Mouse (Mus musculus): Measurements from ENCODE around the gene Chchd6.

Gene Chchd6

DNA sequence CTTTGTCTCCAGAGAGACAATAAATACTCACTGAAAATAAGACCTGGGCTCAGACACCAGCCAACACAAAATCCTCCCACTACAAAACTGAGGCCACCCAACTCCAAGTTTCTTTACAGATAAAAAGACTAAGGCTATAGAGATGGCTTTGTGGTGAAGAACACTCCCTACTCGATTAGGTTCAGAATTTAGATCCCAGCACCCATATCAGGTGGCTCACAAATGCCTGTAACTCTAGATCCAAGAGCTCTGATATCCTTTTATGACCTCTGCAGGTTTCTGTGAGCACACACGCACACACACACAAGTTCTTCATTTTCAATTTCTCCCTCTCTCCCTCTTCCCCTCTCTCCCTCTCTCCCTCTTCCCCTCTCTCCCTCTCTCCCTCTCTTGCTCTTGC, 34.6 kb downstream of the Chchd6 start:
- TF ChIP-seq GATA4 (IDR thresholded peaks at IDR 0.05; ENCODE audit: insufficient replicate concordance, low read length): no peak

DNA sequence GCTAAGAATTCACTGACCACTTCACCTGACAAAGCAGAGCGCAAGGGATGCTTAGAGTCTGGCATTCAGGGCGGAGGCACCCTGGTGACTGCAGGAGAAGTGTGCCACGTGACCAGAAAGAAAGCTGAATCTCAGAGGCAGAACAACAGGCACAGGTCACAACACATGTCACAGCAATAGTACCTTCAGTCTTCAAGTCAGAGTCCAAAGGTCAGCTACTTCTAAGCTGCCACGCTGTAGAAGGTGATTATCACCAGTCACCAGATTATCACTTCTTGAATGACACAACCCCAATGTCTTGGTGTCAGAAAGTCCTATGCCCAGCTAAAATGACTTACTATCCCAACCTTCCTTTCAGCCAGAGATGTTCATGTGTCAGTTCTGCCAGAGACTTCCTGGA, 37.8 kb downstream of the Chchd6 start:
- no peak for TF ChIP-seq GATA4 (IDR thresholded peaks at IDR 0.05; ENCODE audit: insufficient replicate concordance, low read length)

DNA sequence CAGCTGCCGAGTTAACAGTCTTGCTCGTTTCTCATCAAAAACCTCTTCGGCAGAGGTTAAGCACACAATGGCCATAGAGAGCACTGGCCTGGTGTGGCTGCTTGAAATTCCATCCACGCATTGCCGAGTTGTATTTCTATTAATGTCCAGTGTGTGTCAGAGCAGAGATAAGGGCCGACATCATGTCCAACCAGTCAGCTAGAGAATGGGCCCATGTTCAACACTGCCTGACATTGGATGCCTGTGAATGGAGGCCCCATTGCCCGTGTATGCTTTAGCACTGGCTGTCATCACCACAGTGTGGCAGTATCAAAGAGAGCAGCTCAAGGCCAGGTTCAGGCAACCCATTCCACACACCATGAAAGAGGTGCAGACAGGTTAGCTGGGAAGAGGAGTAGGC, 38.9 kb downstream of the Chchd6 start:
- no peak for TF ChIP-seq GATA4 (IDR thresholded peaks at IDR 0.05; ENCODE audit: insufficient replicate concordance, low read length)

DNA sequence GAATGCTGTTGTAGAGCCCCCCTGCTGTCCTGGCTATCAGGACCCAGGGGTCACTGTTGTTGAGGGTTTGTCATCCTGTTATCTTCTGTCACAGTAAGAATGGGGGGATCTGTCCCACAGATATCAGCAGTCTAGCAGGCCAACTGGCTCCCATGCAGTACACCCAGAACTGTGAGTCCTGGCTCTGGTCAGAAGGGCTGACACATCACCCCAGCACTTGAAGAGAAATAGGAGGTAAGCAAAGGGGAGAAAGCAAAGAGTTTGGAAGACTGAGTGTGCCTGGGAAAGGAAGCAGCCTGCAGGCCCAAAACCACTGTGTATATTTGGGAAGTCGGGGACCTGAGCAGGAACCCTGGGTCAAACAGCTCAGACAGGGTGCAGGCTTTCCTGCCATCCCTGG, 39.5 kb downstream of the Chchd6 start:
- no peak for TF ChIP-seq GATA4 (IDR thresholded peaks at IDR 0.05; ENCODE audit: insufficient replicate concordance, low read length)

DNA sequence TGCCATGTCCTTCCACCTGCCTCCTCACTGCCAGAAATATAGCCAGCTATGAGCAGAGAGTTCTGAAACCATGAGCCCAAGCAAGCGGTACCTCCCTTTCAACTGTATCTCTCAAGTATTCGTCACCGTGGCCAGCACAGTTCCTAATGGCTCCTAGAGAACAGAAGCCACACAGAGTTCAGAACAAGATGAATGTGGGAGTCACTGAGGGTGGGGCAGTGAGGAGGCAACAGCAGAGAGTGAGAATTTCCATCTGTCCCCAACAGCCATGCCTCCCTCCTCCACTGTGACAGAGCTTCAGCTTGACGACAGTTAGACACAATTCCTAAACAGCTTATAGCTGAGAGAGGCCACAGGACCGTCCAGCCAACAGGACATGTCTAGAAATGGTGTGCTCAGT, 41.4 kb downstream of the Chchd6 start:
- TF ChIP-seq GATA4 (IDR thresholded peaks at IDR 0.05; ENCODE audit: insufficient replicate concordance, low read length): no peak

DNA sequence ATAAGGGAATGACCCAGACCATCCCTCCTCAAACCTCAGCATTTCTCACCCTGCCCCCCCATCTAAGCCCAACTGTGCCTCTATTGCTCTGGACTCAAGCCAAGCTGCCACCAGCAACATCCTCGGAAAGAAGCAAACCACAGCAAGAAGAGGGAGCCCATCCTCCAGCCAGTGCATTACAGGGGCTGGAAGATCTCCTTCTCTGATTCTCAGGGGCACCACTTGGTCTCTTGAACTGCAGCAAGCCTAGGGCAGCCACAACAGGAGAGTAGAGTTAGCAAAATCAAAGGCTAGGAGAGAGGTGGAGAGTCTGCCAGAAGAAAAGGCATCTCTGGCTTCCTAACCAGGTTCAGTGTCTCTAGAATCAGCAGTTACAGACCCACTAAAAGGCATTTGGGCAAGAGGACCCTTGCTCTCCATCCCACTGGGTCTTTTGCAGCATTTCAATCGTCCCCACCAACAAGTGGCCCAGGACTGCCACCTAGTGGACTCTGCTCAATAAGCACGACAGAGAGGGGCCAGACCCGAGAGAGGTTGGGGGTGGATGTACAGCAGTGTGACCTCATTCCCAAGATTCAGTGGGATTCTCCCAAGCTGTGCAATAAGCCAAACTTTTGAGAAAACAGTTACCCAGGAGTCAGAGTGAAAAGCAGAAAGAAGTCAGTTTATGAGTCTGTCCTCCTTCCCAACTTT, 42.3 kb downstream of the Chchd6 start:
- no peak for TF ChIP-seq GATA4 (IDR thresholded peaks at IDR 0.05; ENCODE audit: insufficient replicate concordance, low read length)

DNA sequence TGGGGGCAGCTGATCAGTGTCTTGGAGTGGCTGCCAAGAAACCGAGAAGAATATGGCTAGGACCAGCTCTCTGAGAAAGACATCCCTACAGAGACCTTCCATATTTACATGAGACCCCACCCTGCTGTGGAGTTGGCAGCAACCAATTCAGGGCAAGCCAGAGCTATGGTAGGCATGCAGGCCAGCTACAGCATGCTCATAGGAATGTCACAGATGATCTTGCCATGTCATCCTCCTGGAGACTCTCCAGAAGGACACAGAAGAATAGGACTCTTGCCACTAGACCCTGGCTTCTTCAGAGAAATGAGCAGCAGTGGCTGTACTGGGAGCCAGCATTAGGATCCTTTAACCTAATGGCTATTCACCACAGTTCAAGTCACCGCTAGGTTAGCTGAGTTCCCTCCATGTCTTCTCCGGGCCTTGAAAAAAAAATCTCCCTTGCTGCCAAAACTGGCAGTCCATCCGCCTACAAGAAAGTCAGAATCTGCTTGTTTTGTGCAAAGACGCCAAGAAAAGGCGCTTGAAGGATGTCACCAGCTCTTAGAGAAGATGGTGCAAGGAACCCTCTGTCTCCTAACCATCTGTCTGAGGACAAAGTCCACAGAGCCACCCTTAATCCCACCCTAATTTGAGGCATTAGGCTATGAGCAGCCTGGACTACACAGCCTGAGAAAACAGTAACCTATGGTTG, 43.0 kb downstream of the Chchd6 start:
- TF ChIP-seq GATA4 (IDR thresholded peaks at IDR 0.05; ENCODE audit: insufficient replicate concordance, low read length): no peak

DNA sequence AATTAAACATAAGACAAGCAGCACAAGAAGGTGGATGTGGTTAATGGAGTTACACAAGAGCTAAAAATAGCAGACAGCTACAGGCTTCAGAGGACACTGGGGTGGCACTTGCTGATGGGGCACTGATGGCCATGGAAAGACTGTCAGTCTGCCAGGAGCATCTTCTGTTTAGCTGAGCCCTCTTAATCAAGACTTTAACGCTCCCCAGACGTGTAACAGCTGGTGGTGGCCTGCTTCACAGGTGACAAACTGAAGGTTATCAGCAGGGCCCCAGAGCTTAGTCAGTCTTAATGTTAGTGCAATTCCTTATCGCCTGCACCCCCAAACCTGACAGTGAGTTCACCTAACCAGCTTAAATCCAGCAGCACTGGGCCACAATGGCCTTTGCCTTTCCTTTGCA, 46.3 kb downstream of the Chchd6 start:
- no peak for TF ChIP-seq GATA4 (IDR thresholded peaks at IDR 0.05; ENCODE audit: insufficient replicate concordance, low read length)

DNA sequence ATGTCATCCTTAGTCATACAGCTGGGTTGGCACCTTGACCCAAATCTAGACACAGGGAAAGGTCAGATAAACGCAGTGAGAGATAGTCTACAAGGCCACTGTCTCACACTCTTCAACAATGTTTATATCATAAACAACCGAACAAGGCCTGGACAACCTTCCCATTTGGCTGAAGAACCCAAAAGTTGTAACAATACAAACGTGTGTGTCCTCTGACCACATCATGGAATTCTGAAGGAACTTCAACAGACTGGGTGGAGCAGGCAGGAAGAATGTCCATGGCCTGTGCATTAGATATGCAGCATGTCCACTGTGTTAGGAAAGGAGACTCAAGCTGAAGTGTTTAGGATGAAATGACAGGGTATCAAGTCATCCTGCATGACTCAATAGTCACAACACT, 47.5 kb downstream of the Chchd6 start:
- TF ChIP-seq GATA4 (IDR thresholded peaks at IDR 0.05; ENCODE audit: insufficient replicate concordance, low read length): no peak

DNA sequence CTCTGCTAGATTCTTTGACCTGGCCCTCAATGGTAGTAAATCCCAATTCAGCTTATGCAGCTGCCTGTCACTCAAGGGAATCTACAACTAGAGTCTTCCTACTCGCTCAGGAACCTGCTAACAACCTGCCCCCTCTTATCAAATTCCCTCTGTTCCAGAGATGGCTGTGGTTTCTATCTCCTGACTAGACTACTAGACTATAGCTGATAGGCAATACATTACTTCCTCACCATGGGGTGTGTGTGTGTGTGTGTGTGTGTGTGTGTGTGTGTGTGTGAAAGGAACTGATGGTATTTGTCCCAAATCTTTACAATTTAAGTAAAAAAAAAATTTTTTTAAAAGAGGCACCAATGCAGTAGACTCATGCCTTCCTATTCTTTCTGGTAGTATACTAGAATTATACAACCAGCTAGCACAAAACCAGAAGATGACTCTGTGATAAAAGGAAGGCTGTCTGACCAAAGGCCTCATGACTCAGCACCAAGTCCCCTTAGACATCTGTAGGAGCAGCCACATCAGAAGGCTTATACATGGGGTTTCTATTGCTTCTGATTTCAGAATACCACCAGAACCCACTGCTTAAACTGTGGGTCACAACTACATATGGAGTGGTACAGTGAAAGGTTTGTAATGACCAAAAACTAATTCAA, 57.2 kb downstream of the Chchd6 start:
- TF ChIP-seq GATA4 (IDR thresholded peaks at IDR 0.05; ENCODE audit: insufficient replicate concordance, low read length): no peak

DNA sequence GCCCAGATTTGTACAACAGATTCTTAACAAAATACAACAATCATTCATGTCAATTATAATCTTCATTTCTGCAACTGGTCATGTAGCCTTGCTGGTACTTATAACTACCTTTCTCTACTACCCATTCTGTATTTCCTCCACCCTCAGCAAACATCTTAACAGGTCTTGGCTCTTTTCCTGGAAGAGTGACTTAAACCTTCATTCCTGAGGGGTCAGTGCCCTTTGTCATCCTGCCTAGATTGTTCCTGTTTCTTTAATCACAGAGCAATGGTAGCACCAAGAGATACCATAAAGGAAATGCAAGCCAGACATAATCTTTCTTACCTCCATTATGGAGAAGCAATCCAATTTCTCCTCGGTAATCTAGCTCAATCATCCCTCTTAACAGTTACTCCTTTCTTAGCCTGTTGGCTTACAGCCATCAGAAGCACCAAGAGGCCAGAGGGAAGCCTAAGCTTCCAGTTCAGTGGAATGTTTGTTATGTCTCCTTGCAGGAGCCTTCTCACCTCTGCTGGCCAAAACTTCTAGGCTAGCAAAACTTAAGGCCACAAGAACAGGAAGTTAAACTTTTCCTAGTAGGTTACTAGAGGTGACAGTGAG, 59.7 kb downstream of the Chchd6 start:
- no peak for TF ChIP-seq GATA4 (IDR thresholded peaks at IDR 0.05; ENCODE audit: insufficient replicate concordance, low read length)

DNA sequence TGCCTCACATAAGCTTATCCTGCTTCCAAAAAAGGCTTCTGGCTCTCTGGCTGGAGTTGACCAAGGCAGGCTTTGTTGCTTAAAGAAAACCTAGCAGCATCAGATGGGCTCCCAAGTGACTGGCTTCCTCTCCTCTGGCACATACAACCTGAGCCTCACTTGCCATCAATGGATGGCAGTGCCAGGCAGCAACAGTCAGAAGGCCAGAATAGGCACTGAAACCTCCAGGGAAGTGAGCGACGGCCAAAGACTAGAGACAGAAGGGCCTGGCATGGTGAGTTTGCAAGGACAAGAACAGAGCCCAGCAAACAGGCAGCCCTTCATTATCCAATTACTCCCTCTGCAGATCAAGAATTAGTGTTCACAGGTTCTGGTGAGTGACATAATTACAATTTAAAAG, 70.7 kb downstream of the Chchd6 start:
- TF ChIP-seq GATA4 (IDR thresholded peaks at IDR 0.05; ENCODE audit: insufficient replicate concordance, low read length): no peak

DNA sequence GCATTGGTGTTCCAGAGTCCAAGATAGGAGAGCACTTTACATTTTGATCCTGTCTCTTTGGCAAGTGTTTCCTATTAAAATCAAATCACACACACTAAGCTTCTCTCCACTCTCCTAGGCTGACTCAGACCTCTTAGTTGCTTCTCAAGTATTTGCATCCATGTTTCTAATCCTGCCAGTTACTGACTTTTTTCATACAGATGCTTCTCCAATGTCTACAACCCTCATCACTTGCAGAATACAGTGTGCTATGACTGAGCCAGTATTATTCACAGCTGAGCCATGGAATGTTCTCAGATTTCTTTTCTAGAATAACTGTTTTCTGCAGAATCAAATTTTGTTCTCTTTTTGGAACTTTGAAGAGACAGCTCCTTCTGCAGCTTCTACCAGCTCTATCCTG, 85.3 kb downstream of the Chchd6 start:
- no peak for TF ChIP-seq GATA4 (IDR thresholded peaks at IDR 0.05; ENCODE audit: insufficient replicate concordance, low read length)

DNA sequence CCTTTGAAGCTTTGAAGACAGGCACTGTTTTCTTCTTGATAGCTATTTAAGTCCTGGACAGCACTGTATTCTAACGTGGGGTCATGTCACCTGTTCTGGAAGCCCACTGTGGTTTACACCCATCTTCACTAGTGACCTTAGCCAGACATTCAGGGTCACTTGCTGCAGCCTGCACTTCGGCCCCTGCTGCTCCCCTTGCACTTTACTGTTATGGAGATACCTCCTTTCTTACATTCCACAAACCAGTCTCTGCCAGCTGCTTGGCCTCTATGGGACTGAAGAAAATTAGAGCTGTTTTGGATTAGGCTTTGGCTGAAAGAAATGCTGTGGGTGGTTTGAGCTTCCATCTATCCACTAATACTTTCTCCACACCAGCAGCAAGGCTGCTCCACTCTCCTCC, 86.7 kb downstream of the Chchd6 start:
- no peak for TF ChIP-seq GATA4 (IDR thresholded peaks at IDR 0.05; ENCODE audit: insufficient replicate concordance, low read length)

DNA sequence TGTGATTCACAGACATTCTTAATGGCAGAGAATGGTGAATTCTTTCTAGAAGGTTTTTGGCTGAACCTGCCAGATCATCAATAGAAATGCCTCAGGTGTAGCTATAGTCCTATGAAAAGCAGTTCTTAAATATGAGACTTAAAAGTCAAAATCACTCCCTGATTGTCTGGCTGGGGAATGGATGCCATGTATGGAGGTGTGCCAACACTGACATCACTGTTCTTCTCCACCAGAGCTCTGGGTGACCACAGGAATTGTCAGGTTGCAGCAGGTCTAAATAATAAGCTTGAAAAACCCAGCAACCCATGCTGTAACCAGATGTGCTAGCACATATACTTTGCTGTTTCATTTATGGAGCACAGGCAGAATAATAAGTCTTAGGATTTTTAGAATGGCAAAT, 87.2 kb downstream of the Chchd6 start:
- TF ChIP-seq GATA4 (IDR thresholded peaks at IDR 0.05; ENCODE audit: insufficient replicate concordance, low read length): no peak

DNA sequence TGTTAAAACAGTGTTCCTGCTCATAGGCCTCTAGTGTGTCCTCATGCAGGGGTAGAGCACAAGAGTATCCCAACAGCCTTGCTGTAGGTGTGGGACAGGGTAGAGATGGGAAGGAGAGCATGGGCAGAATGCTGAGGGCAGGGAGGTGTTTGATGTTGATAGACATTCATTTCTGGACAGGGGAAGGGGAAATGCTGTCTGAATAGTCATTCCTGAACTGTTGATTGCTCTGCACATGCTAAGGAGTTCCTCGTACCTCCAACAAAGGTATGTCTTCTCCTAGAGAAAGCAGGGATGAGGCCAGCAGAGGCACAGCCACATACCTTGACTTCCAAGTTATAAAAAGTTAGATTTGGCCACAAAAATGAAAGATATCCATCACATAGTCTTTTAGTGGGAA, 95.5 kb downstream of the Chchd6 start:
- TF ChIP-seq GATA4 (IDR thresholded peaks at IDR 0.05; ENCODE audit: insufficient replicate concordance, low read length): no peak
